Mouse (Mus musculus): ENCODE results near the gene Txndc12. TPM values are rescaled to one million over a fixed set of nuclear protein-coding genes. Genes with fewer than 3 reads are reported as not detected.

Txndc12 gene
- 10 to 100 TPM; 28.2 to 33.3 TPM for total RNA-seq (2023)

DNA sequence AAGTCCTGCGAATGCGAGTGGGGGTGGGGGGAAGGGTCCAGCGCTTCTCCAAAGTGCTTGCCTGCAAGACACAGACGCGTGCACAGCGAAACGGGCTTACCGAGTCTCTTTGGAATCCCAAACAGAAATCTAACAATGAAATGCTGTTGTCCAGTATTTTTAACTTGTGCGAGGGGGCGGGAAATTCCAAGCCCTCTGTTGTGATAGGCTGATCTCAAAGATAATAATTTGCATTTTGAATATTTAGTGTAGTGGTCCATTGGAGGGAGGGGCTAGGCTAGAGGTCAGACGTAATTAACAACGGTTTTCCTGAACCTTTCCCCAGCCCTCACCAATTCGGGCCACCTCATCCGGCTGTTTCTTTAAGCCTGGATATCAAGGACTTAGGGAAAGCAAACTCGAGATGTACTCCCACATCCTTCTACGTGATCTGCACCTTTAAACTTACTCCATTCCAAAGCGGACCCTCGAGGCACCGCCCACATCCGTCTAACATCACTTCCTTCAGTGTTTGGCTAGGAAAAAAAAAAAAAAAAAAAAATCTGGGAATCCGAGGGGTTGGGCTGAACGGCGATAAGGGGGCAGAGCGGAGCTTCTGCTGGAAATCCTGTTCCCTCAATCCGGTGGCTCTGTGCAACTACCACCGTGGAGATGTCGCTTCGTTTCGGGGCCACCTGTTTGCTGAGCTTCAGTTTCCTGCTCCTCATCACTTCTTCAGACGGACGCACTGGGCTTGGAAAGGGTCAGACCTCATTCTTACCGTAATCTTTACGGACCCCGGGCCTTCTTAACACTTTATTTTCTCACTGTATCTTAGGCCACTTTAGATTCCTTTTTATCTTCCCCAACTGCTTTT, at the start of gene Txndc12:
Gene Txndc12 (plus strand): TSS at position 487 of the 856 bp plus-strand sequence.

DNA sequence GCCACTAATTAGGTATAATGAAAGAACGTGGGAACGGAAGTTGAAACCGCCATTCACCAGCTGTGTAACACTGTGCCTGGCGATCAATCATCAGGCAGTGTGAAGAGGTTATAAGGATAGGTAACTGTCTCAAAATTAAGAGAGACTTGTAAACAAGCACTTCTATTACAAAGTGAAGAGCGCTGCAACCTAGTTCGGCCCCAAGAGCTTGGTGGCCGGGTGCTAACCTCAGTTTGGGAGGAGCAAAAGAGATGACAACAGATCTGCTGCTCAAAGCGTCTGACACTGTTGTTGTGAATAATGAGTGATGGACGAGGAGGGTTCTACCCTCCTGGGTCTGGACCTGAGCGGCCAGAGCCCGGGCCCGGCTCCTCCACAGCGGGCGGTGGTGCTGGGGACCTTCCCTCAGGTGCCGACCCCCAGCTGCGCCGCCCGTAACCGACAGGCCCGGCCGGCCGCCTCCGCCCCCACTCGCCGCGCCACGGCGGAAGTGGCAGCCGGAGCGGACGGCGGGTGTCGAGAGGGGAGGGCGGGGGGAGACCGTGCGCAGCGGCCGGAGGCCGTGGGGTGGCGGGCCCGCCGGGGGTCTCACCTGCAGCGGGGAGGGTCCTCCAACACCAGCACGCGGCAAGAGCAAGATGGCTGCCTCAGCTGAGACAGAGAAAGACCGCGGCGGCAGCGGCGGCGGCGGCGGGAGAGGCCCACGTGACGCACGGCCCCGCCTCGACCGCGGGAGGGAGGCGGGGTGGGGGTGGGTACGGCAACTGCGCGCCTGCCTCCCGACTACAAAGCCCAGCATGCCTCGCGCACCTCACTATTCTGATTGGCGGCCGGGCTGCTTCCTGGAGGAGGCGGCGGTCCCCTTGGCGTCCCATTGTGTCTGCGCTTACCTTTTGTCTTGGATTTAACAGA, 1.2 kb upstream of the Txndc12 start, which contains the start of gene Btf3l4:
Gene Btf3l4 (minus strand): TSS at position 699 of the 912 bp plus-strand sequence.

DNA sequence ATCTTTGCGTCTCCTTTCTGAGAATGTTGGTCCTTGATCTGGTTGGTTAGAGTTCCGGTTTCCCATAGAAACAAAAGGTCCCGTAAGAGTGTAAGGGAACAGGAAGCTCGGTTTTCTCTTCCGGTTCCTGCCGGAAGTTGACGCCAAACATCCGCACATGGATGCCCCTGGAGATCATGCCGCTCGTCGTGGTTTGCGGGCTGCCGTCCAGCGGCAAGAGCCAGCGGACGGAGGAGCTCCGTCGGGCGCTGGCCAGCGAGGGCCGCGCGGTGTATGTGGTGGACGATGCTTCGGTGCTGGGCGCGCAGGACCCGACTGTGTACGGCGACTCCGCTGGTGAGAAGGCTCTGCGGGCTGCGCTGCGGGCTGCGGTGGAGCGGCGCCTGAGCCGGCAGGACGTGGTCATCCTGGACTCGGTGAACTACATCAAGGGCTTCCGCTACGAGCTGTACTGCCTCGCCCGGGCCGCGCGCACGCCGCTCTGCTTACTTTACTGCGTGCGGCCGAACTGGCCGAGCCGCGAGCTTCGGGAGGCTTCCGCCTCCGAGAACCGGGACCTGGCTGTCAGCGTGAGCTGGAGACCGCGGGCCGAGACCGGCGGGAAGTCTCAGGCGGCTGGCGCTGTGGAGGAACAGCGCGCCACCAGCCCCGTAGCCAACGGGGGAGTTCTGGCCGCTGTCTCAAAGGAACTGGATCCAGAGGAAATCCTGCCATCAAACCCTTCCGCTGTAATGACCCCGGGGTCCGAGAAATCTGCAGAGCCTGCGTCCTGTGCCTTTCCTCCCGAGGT, 13.5 kb downstream of the Txndc12 start, which contains the start of gene Kti12:
Gene Kti12 (plus strand): TSS at position 71 of the 790 bp plus-strand sequence.

DNA sequence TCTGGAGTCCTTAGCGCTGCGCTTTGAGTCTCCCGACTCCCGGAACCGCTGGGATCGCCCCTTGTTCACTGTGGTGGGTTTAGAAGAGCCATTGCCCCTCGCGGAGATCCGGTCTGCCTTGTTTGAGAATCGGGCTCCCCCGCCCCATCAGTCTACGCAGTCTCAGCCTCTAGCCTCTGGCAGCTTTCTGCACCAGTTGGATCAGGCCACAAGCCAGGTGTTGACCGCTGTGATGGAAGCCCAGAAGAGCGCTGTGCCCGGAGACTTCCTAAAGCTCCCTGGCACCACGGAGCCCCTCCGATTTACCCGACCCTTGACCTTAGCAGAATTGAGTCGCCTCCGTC, 14.1 kb downstream of the Txndc12 start, which contains the start of gene A730015C16Rik:
Gene A730015C16Rik (minus strand): TSS at position 115 of the 344 bp plus-strand sequence.

DNA sequence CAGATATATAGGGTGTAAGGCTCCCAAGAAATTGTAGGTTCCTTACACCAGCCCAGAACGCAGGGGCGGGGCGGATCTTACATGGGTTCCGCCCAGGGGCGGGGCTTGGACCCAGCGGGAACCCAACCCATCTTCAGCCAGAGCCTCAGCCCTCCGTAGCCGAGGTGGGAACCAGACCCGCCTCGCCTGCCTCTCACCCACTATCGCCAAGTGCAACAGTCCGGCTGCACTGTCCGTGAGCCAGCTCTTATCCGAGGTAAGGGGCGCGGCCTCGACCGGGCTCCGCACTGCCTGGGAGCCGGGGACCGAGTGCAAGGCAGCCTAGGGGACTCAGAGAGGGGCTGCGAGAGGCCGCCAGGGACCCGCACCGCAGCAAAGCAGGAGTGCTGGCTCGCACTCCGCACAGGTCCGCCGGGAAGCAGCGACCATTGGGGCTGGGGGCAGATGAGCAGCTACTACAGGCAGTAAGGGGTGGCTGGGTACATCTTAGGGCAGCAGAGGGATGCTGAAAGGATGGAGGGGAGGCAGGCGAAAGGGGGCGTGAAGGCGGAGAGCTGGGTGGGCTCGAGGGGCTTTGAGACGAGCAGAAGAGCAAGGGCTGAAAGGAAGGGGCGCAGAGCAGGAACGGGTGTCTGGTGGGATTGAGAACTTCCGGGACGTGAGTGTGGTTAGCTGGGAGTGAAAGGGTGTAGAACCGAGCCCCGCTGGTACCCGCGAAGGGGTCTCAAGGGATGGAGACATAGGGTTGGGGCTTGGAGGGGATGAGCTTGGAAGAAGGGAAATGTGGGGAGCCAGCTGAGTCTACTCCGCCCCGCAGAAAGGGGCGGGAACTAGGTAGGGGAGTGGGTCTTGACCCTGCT, 44.8 kb downstream of the Txndc12 start, which contains the start of gene Rab3b:
Gene Rab3b (plus strand): TSS at position 101 of the 860 bp plus-strand sequence.

Other genes with a start within 250 kb of the Txndc12 start
- 10 to 100 TPM; 39.7 to 40.9 TPM for gene Cc2d1b, start 214.7 kb upstream of the Txndc12 start, total RNA-seq (2023)
- gene 3110021N24Rik, start 115.0 kb upstream of the Txndc12 start, total RNA-seq (2023) = not detected
- gene Zfyve9, start 53.8 kb upstream of the Txndc12 start, total RNA-seq (2023) = 10 to 100 TPM in 1 of 2 experiments, 1 to 10 TPM in 1; 8.1 to 10.5 TPM
- 10 to 100 TPM; 32.0 to 32.2 TPM for gene Btf3l4, start 987 bp upstream of the Txndc12 start, total RNA-seq (2023)
- gene Kti12, start 13.2 kb downstream of the Txndc12 start, total RNA-seq (2023) = 10 to 100 TPM; 11.5 to 11.9 TPM
- gene A730015C16Rik, start 14.0 kb downstream of the Txndc12 start, total RNA-seq (2023) = not detected
- not detected for gene Rab3b, start 44.5 kb downstream of the Txndc12 start, total RNA-seq (2023)
- 100 to 1,000 TPM; 168 to 170 TPM for gene Nrd1, start 166.1 kb downstream of the Txndc12 start, total RNA-seq (2023)